Mouse (Mus musculus): ENCODE measurements around the gene Arhgap45.

- TF ChIP-seq POLR2A (IDR thresholded peaks at IDR 0.05; ENCODE audit: borderline replicate concordance, low read depth, low read length), result no peak
- no peak for TF ChIP-seq CTCF (IDR thresholded peaks at IDR 0.05; ENCODE audit: low read depth, low read length)
Measured at GRCm38 (mm10) chr10:79972831-79973230, 43.6 kb upstream of the Arhgap45 start.

Data from bone marrow macrophage, adult 2 months (primary cell).